ENCODE assay signal across 19 mouse cellular contexts in the genomic region with DNA sequence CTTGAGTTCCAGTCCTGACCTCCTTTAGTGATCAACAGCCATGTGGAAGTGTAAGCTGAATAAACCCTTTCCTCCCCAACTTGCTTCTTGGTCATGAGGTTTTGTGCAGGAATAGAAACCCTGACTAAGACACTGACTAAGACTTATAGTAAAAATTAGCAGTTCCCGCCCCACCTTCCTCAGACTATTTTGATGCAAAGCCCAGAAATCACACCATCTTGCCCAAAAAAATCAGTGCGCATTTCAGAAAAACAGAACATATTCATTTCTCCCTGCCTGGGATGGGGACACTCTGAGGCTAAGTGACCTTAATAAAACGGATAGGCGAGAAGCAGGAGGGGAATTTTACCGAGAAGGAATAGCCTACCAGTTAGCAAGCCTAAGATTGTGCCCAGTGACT.
DNase-seq lines count a peak whose midpoint lies in the region; ATAC-seq lines count a peak whose summit lies in the region.
"Had no signal": no experiment of that assay in that cellular context is flagged by ENCODE, and none has a peak within 500 bp of the region (broad histone marks: within the 10 kb centered on the region; RNA-seq: fewer than 3 reads in every experiment).

No protein-coding gene starts in this region.

- H3K27ac ChIP-seq in forebrain, embryonic 13.5 days = no peak overlapping the region
- H3K27ac ChIP-seq: embryonic facial prominence, embryonic 10.5 days; embryonic facial prominence, embryonic 12.5 days had no signal

- H3K9me3 ChIP-seq in forebrain, embryonic 13.5 days (replicated peaks) = no peaks in the 10 kb centered on the region; the same call in 1 of the 2 replicates
- H3K9me3 ChIP-seq: embryonic facial prominence, embryonic 10.5 days; embryonic facial prominence, embryonic 12.5 days had no signal

- no peak overlapping the region for H3K4me2 ChIP-seq in forebrain, embryonic 13.5 days
- H3K4me2 ChIP-seq: embryonic facial prominence, embryonic 12.5 days had no signal

- peak; percentile 81 for ATAC-seq in frontal cortex, adult (ENCODE audit: low TSS enrichment)
- no peak for ATAC-seq in forebrain, embryonic 13.5 days
- ATAC-seq: CD4-positive, CD25-positive, alpha-beta regulatory T cell, adult 4 months; forebrain, embryonic 14.5 days; forebrain, embryonic 16.5 days had no signal

- H3K27me3 ChIP-seq in forebrain, embryonic 13.5 days = no peaks in the 10 kb centered on the region
- H3K27me3 ChIP-seq: embryonic facial prominence, embryonic 12.5 days had no signal

- H3K4me1 ChIP-seq in forebrain, embryonic 13.5 days = no peaks in the 10 kb centered on the region
- H3K4me1 ChIP-seq: embryonic facial prominence, embryonic 12.5 days had no signal

- 79% methylated on average over 5 of the region's 5 CpGs for WGBS in forebrain, embryonic 13.5 days

- no peaks in the 10 kb centered on the region for H3K36me3 ChIP-seq in forebrain, embryonic 13.5 days (ENCODE audit: poor library complexity, severe bottlenecking)
- H3K36me3 ChIP-seq: embryonic facial prominence, embryonic 10.5 days; embryonic facial prominence, embryonic 12.5 days had no signal

- H3K4me3 ChIP-seq in forebrain, embryonic 13.5 days = no peak overlapping the region
- H3K4me3 ChIP-seq: embryonic facial prominence, embryonic 10.5 days; embryonic facial prominence, embryonic 12.5 days had no signal

- no peak for DNase-seq in frontal cortex, postnatal 10 days (ENCODE audit: low spot score in 2 of 2)
- peak; percentile 27 to 28 for DNase-seq in right cerebral cortex, adult 2 months (ENCODE audit: low spot score in 2 of 2)
- no peak for DNase-seq in right cerebral cortex, postnatal 36 days (ENCODE audit: low spot score in 2 of 2)
- DNase-seq: adrenal gland, adult 2 months; adrenal gland, postnatal 10 days; adrenal gland, postnatal 25 days; B cell, adult 2 months; cerebellum, adult 11-12 months; cerebellum, adult 2 months; cerebellum, adult 9-10 months; cerebellum, postnatal 10 days; cerebellum, postnatal 25 days had no signal

- H3K9ac ChIP-seq in forebrain, embryonic 13.5 days = no peak overlapping the region
- H3K9ac ChIP-seq: embryonic facial prominence, embryonic 12.5 days had no signal

Comparison
In these comparisons a context has a peak if more than half of its experiments do, and no peak if none do; other contexts are left out.
1. DNase-seq: peak in right cerebral cortex, adult 2 months (2 of 2); none in frontal cortex, postnatal 10 days (0 of 2) and right cerebral cortex, postnatal 36 days (0 of 2).